Mouse (Mus musculus): ENCODE data around the gene Atp13a2.

- no peak for TF ChIP-seq CTCF (IDR thresholded peaks at IDR 0.05; ENCODE audit: low read depth, low read length)
- no peak for TF ChIP-seq GATA1 (IDR thresholded peaks at IDR 0.05; ENCODE audit: borderline replicate concordance, low read length)
- no peak for TF ChIP-seq GATA2 (IDR thresholded peaks at IDR 0.05; ENCODE audit: borderline replicate concordance, low read depth, low read length)
- TF ChIP-seq POLR2AphosphoS5 (IDR thresholded peaks at IDR 0.05; ENCODE audit: insufficient replicate concordance, low read depth, low read length): no peak
Observed at GRCm38 (mm10) chr4:141030541-141031206, 44.0 kb downstream of the Atp13a2 start.

Data from G1E (cell line).